Mouse (Mus musculus): ENCODE results near the gene Rpl12. TPM values are rescaled to one million over a fixed set of nuclear protein-coding genes. Genes with fewer than 3 reads are reported as not detected.

The Rpl12 gene
- polyA plus RNA-seq, 1 experiment from 2014 or later, result 103 TPM

GRCm38 (mm10) chr2:32977114-32977513 is 15.8 kb downstream of the Rpl12 start:
- peaks cover 16% of the 10 kb centered on the region for H3K4me1 ChIP-seq (ENCODE audit: insufficient read depth)
- H3K9me3 ChIP-seq (ENCODE audit: low read length), result no peaks in the 10 kb centered on the region
- H3K36me3 ChIP-seq (replicated peaks; ENCODE audit: insufficient read depth, low read length), result peaks cover 10% of the 10 kb centered on the region; the same call in 1 of the 2 replicates
- H3K4me3 ChIP-seq (ENCODE audit: low read depth, low read length), result no peak overlapping the region
- no peak overlapping the region for H3K9ac ChIP-seq (replicated peaks)
- TF ChIP-seq EP300 (IDR thresholded peaks at IDR 0.05; ENCODE audit: low read depth) (no peak), CTCF (IDR thresholded peaks at IDR 0.05; ENCODE audit: low read depth) (no peak)
- no peaks in the 10 kb centered on the region for H3K27me3 ChIP-seq (ENCODE audit: insufficient read depth, low read length)
- no peak overlapping the region for H3K4me2 ChIP-seq (ENCODE audit: low read depth, low read length)
- WGBS (ENCODE audit: insufficient replicate concordance), result 81% methylated on average over 5 of the region's 5 CpGs
- no peak for ATAC-seq
- no peak for DNase-seq
- H3K27ac ChIP-seq (ENCODE audit: low read depth), result no peak overlapping the region

- no peak overlapping the region for H3K4me3 ChIP-seq (ENCODE audit: low read depth, low read length)
- TF ChIP-seq EP300 (IDR thresholded peaks at IDR 0.05; ENCODE audit: low read depth) (no peak), CTCF (IDR thresholded peaks at IDR 0.05; ENCODE audit: low read depth) (no peak)
- H3K36me3 ChIP-seq (replicated peaks; ENCODE audit: insufficient read depth, low read length), result peaks cover 4% of the 10 kb centered on the region; the same call in 1 of the 2 replicates
- H3K27ac ChIP-seq (ENCODE audit: low read depth), result no peak overlapping the region
- H3K27me3 ChIP-seq (ENCODE audit: insufficient read depth, low read length), result no peaks in the 10 kb centered on the region
- WGBS (ENCODE audit: insufficient replicate concordance), result 58% methylated on average over 3 of the region's 3 CpGs
- ATAC-seq (no peak), DNase-seq (no peak)
- no peak overlapping the region for H3K9ac ChIP-seq (replicated peaks)
- H3K4me2 ChIP-seq (ENCODE audit: low read depth, low read length), result no peak overlapping the region
- no peaks in the 10 kb centered on the region for H3K9me3 ChIP-seq (ENCODE audit: low read length)
- peaks cover 22% of the 10 kb centered on the region for H3K4me1 ChIP-seq (ENCODE audit: insufficient read depth)
Observed at GRCm38 (mm10) chr2:32978675-32979074, 17.3 kb downstream of the Rpl12 start.

GRCm38 (mm10) chr2:32979675-32980074 is 18.3 kb downstream of the Rpl12 start:
- WGBS (ENCODE audit: insufficient replicate concordance), result 85% methylated on average over 7 of the region's 7 CpGs
- TF ChIP-seq EP300 (IDR thresholded peaks at IDR 0.05; ENCODE audit: low read depth) (no peak), CTCF (IDR thresholded peaks at IDR 0.05; ENCODE audit: low read depth) (no peak)
- no peak for ATAC-seq

GRCm38 (mm10) chr2:32981281-32981680 is 19.9 kb downstream of the Rpl12 start:
- no peaks in the 10 kb centered on the region for H3K27me3 ChIP-seq (ENCODE audit: insufficient read depth, low read length)
- H3K4me1 ChIP-seq (ENCODE audit: insufficient read depth), result peaks cover 24% of the 10 kb centered on the region
- ATAC-seq (peak; percentile 22; the same call in 1 of the 2 replicates), DNase-seq (peak; percentile 48)
- H3K36me3 ChIP-seq (replicated peaks; ENCODE audit: insufficient read depth, low read length), result no peaks in the 10 kb centered on the region
- no peaks in the 10 kb centered on the region for H3K9me3 ChIP-seq (ENCODE audit: low read length)
- WGBS (ENCODE audit: insufficient replicate concordance), result 4% methylated on average over 23 of the region's 23 CpGs
- H3K4me3 ChIP-seq (ENCODE audit: low read depth, low read length), result peak overlapping the region; percentile 76
- H3K27ac ChIP-seq (ENCODE audit: low read depth), result 0 out of 2 replicates have a peak overlapping the region, but pooled peaks have one; percentile 44
- peak overlapping the region; percentile 100 for H3K4me2 ChIP-seq (ENCODE audit: low read depth, low read length)
- TF ChIP-seq EP300 (IDR thresholded peaks at IDR 0.05; ENCODE audit: low read depth) (no peak), CTCF (IDR thresholded peaks at IDR 0.05; ENCODE audit: low read depth) (no peak)
- peak overlapping the region; percentile 87 for H3K9ac ChIP-seq (replicated peaks)

More at GRCm38 (mm10) chr2:32979675-32980074, 18.3 kb downstream of the Rpl12 start:
- no peak overlapping the region for H3K27ac ChIP-seq (ENCODE audit: low read depth)
- no peak overlapping the region for H3K9ac ChIP-seq (replicated peaks)
- DNase-seq, result no peak
- H3K4me2 ChIP-seq (ENCODE audit: low read depth, low read length), result no peak overlapping the region
- no peaks in the 10 kb centered on the region for H3K9me3 ChIP-seq (ENCODE audit: low read length)
- H3K4me1 ChIP-seq (ENCODE audit: insufficient read depth), result peaks cover 24% of the 10 kb centered on the region
- no peaks in the 10 kb centered on the region for H3K36me3 ChIP-seq (replicated peaks; ENCODE audit: insufficient read depth, low read length)
- no peak overlapping the region for H3K4me3 ChIP-seq (ENCODE audit: low read depth, low read length)
- no peaks in the 10 kb centered on the region for H3K27me3 ChIP-seq (ENCODE audit: insufficient read depth, low read length)

GRCm38 (mm10) chr2:32981725-32982271 is 20.4 kb downstream of the Rpl12 start, which contains the start of gene Slc2a8:
Slc2a8 (minus strand) TSS chr2:32982083.
- peak; percentile 98 for ATAC-seq
- TF ChIP-seq EP300 (IDR thresholded peaks at IDR 0.05; ENCODE audit: low read depth) (no peak), CTCF (IDR thresholded peaks at IDR 0.05; ENCODE audit: low read depth) (no peak)
- peak; percentile 88 for DNase-seq
- no peaks in the 10 kb centered on the region for H3K27me3 ChIP-seq (ENCODE audit: insufficient read depth, low read length)
- H3K36me3 ChIP-seq (replicated peaks; ENCODE audit: insufficient read depth, low read length), result no peaks in the 10 kb centered on the region
- peak within 1 kb of the TSS; percentile 87 for H3K9ac ChIP-seq (replicated peaks)
- peaks cover 24% of the 10 kb centered on the region for H3K4me1 ChIP-seq (ENCODE audit: insufficient read depth)
- H3K4me3 ChIP-seq (ENCODE audit: low read depth, low read length), result peak within 1 kb of the TSS; percentile 76
- no peaks in the 10 kb centered on the region for H3K9me3 ChIP-seq (ENCODE audit: low read length)
- H3K4me2 ChIP-seq (ENCODE audit: low read depth, low read length), result peak within 1 kb of the TSS; percentile 100
- peak within 1 kb of the TSS; percentile 44; the same call in 1 of the 2 replicates for H3K27ac ChIP-seq (ENCODE audit: low read depth)
- under 1% methylated on average over 50 of the region's 50 CpGs for WGBS (ENCODE audit: insufficient replicate concordance)

GRCm38 (mm10) chr2:32982700-32983099 is 21.3 kb downstream of the Rpl12 start:
- ATAC-seq, result no peak
- Histone ChIP-seq H3K27ac (ENCODE audit: low read depth) (no peak overlapping the region), H3K9me3 (ENCODE audit: low read length) (no peaks in the 10 kb centered on the region), H3K36me3 (replicated peaks; ENCODE audit: insufficient read depth, low read length) (no peaks in the 10 kb centered on the region), H3K9ac (replicated peaks) (0 out of 2 replicates have a peak overlapping the region, but pooled peaks have one; percentile 3), H3K4me3 (ENCODE audit: low read depth, low read length) (peak overlapping the region; percentile 76), H3K27me3 (ENCODE audit: insufficient read depth, low read length) (no peaks in the 10 kb centered on the region), H3K4me2 (ENCODE audit: low read depth, low read length) (peak overlapping the region; percentile 100), H3K4me1 (ENCODE audit: insufficient read depth) (peaks cover 24% of the 10 kb centered on the region)
- DNase-seq, result no peak
- 3% methylated on average over 4 of the region's 4 CpGs for WGBS (ENCODE audit: insufficient replicate concordance)
- TF ChIP-seq CTCF (IDR thresholded peaks at IDR 0.05; ENCODE audit: low read depth), result no peak

Measured in liver, postnatal 0 days (tissue).